22 mouse cellular contexts compared by ENCODE assay signal in genomic region chr16:18552106-18552710, GRCm38 (mm10). TPM values are rescaled to one million over a fixed set of nuclear protein-coding genes. Genes with fewer than 3 reads are reported as not detected.
DNase-seq lines count a peak whose midpoint lies in the region; ATAC-seq and TF ChIP-seq lines count a peak whose summit lies in the region.
"Had no signal": no experiment of that assay in that cellular context is flagged by ENCODE, and none has a peak within 500 bp of the region (broad histone marks: within the 10 kb centered on the region; RNA-seq: fewer than 3 reads in every experiment).

No protein-coding gene starts in this region.

- intact Hi-C loops in gastrocnemius, adult 2 months (cut with DNase I): no loop called here

- H3K4me1 ChIP-seq in kidney, embryonic 15.5 days: peaks cover 41% of the 10 kb centered on the region
- peaks cover 68% of the 10 kb centered on the region for H3K4me1 ChIP-seq in embryonic facial prominence, embryonic 10.5 days

- H3K27ac ChIP-seq in gastrocnemius, adult 2 months: no peak overlapping the region
- no peak overlapping the region for H3K27ac ChIP-seq in kidney, embryonic 15.5 days
- H3K27ac ChIP-seq in embryonic facial prominence, embryonic 10.5 days (replicated peaks): peak overlapping the region; percentile 71
- H3K27ac ChIP-seq: forebrain, embryonic 12.5 days; heart, embryonic 13.5 days; layer of hippocampus, adult 2 months; left cerebral cortex, adult 2 months; limb, embryonic 12.5 days; liver, embryonic 14.5 days had no signal

- no peaks in the 10 kb centered on the region for H3K36me3 ChIP-seq in kidney, embryonic 15.5 days
- H3K36me3 ChIP-seq in embryonic facial prominence, embryonic 10.5 days (replicated peaks): peaks cover 3% of the 10 kb centered on the region; the same call in 1 of the 2 replicates
- H3K36me3 ChIP-seq: forebrain, embryonic 12.5 days; heart, embryonic 13.5 days; limb, embryonic 12.5 days had no signal

- 0 out of 2 replicates have a peak, but pooled peaks cover 8% of the 10 kb centered on the region for H3K27me3 ChIP-seq in kidney, embryonic 15.5 days
- peaks cover 16% of the 10 kb centered on the region for H3K27me3 ChIP-seq in embryonic facial prominence, embryonic 10.5 days (replicated peaks; ENCODE audit: low read depth, poor library complexity, severe bottlenecking)
- H3K27me3 ChIP-seq: forebrain, embryonic 12.5 days had no signal

- no peak overlapping the region for H3K4me3 ChIP-seq in gastrocnemius, adult 2 months
- no peak overlapping the region for H3K4me3 ChIP-seq in kidney, embryonic 15.5 days (replicated peaks)
- no peak overlapping the region for H3K4me3 ChIP-seq in embryonic facial prominence, embryonic 10.5 days
- H3K4me3 ChIP-seq: forebrain, embryonic 12.5 days; heart, embryonic 13.5 days; layer of hippocampus, adult 2 months; left cerebral cortex, adult 2 months; limb, embryonic 12.5 days; myocyte had no signal

- DNase-seq in gastrocnemius, adult 2 months: peak; percentile 8
- DNase-seq in gastrocnemius, postnatal 25 days: no peak
- no peak for DNase-seq in kidney, postnatal 10 days
- peak; percentile 9 for DNase-seq in ES-CJ7 (ENCODE audit: low read depth, low spot score)
- no peak for DNase-seq in embryonic facial prominence, embryonic 10.5 days (ENCODE audit: low spot score)
- no peak for DNase-seq in right cerebral cortex, postnatal 25 days
- DNase-seq in left cerebral cortex, adult 11 months (ENCODE audit: low spot score): no peak
- DNase-seq: adrenal gland, postnatal 10 days; cerebellum, adult 11 months; cerebellum, postnatal 36 days; kidney, adult 9 months; lung, postnatal 14 days had no signal

- TF ChIP-seq CTCF in gastrocnemius, adult 2 months (IDR thresholded peaks at IDR 0.05): no peak

- H3K9me3 ChIP-seq in kidney, embryonic 15.5 days (replicated peaks): no peaks in the 10 kb centered on the region
- no peaks in the 10 kb centered on the region for H3K9me3 ChIP-seq in embryonic facial prominence, embryonic 10.5 days
- H3K9me3 ChIP-seq: forebrain, embryonic 12.5 days; heart, embryonic 13.5 days; limb, embryonic 12.5 days had no signal

- H3K9ac ChIP-seq in kidney, embryonic 15.5 days: no peak overlapping the region
- H3K9ac ChIP-seq: forebrain, embryonic 12.5 days; heart, embryonic 13.5 days; limb, embryonic 12.5 days; liver, embryonic 14.5 days had no signal

- H3K4me2 ChIP-seq in kidney, embryonic 15.5 days: no peak overlapping the region
- H3K4me2 ChIP-seq: forebrain, embryonic 12.5 days; heart, embryonic 13.5 days; limb, embryonic 12.5 days had no signal

- ATAC-seq in kidney, embryonic 15.5 days (replicated peaks; ENCODE audit: low FRiP score): peak; percentile 47

- 43% methylated on average over 11 of the region's 11 CpGs for WGBS in kidney, embryonic 15.5 days
- WGBS in embryonic facial prominence, embryonic 10.5 days: 72% methylated on average over 11 of the region's 11 CpGs

RNA-seq across cellular contexts. Expression of gene Tbx1, which starts 38.3 kb away (rescaled TPM):
- 1 to 10 TPM; 1.2 to 4.7 TPM for total RNA-seq in gastrocnemius, adult 2 months (2021)
- total RNA-seq in gastrocnemius, postnatal 25 days (2021): 10 to 100 TPM in 1 of 2 experiments, 1 to 10 TPM in 1; 5.3 to 42.0 TPM
- polyA plus RNA-seq in kidney, embryonic 15.5 days (2015; fragmentation: Nextera tagmentation; extraction: Ambion mirVana): 0.28 and 0.40 TPM in 2 replicates
- 8.1 and 9.5 TPM in 2 replicates for polyA plus RNA-seq in embryonic facial prominence, embryonic 10.5 days (2016; fragmentation: Nextera tagmentation; extraction: Ambion mirVana)
- total RNA-seq: hematopoietic stem cell, adult 5-6 weeks; megakaryocyte-erythroid progenitor cell, adult 5-6 weeks had no signal

RNA-seq across cellular contexts. Expression of gene Rtl10, which starts 53.5 kb away (rescaled TPM):
- total RNA-seq in gastrocnemius, adult 2 months (2021): 1 to 10 TPM; 3.2 to 4.1 TPM
- total RNA-seq in gastrocnemius, postnatal 25 days (2021): 1 to 10 TPM; 2.4 to 3.1 TPM
- 3.1 and 3.3 TPM in 2 replicates for polyA plus RNA-seq in kidney, embryonic 15.5 days (2015; fragmentation: Nextera tagmentation; extraction: Ambion mirVana)
- polyA plus RNA-seq in embryonic facial prominence, embryonic 10.5 days (2016; fragmentation: Nextera tagmentation; extraction: Ambion mirVana): 3.8 and 4.1 TPM in 2 replicates

RNA-seq across cellular contexts. Expression of gene Gnb1l, which starts 53.7 kb away (rescaled TPM):
- total RNA-seq in gastrocnemius, adult 2 months (2021): 1 to 10 TPM; 4.0 to 4.4 TPM
- total RNA-seq in gastrocnemius, postnatal 25 days (2021): 1 to 10 TPM; 3.4 to 3.6 TPM
- polyA plus RNA-seq in kidney, embryonic 15.5 days (2015; fragmentation: Nextera tagmentation; extraction: Ambion mirVana): 13.7 and 17.2 TPM in 2 replicates
- polyA plus RNA-seq in embryonic facial prominence, embryonic 10.5 days (2016; fragmentation: Nextera tagmentation; extraction: Ambion mirVana): 17.9 and 19.1 TPM in 2 replicates

Comparison
In these comparisons a context has a peak if more than half of its experiments do, and no peak if none do; other contexts are left out.
1. DNase-seq: peak in gastrocnemius, adult 2 months (single experiment) and ES-CJ7 (single experiment); none in gastrocnemius, postnatal 25 days (single experiment), kidney, postnatal 10 days (single experiment), embryonic facial prominence, embryonic 10.5 days (single experiment), right cerebral cortex, postnatal 25 days (single experiment) and left cerebral cortex, adult 11 months (single experiment).